Mouse (Mus musculus) small intestine, adult 2 months (tissue): ENCODE measurements around the gene Gzmm. TPM values are rescaled to one million over a fixed set of nuclear protein-coding genes. Genes with fewer than 3 reads are reported as not detected.
A peak's percentile ranks its signal among the peaks of the same experiment; 100 is the strongest.

Source experiments
- H3K27ac ChIP-seq: fragments of 200-500 bp; 2 replicates; pipeline ENCODE4 v1.5.1; 2012; ENCODE audit warnings: low read depth, low read length, control low read depth, inconsistent platforms; ENCODE audit not compliant: insufficient read depth
- H3K27me3 ChIP-seq: fragments of 200-500 bp; 2 replicates; pipeline ENCODE4 v1.6.1; 2012; ENCODE audit warnings: mild to moderate bottlenecking, moderate library complexity, low read length, inconsistent platforms; ENCODE audit not compliant: control insufficient read depth, insufficient read depth
- H3K36me3 ChIP-seq: fragments of 200-500 bp; 2 replicates; pipeline ENCODE4 v1.6.1; 2012; ENCODE audit warnings: mild to moderate bottlenecking, low read length, control low read depth, inconsistent platforms; ENCODE audit not compliant: control insufficient read depth, insufficient read depth
- H3K4me1 ChIP-seq: fragments of 200-500 bp; 2 replicates; pipeline ENCODE4 v1.6.1; 2012; ENCODE audit warnings: low read length, inconsistent platforms, mixed read lengths; ENCODE audit not compliant: control insufficient read depth, insufficient read depth, insufficient read length
- H3K4me3 ChIP-seq: fragments of 200-500 bp; 2 replicates; pipeline ENCODE4 v1.5.1; 2012; ENCODE audit warnings: low read depth, mild to moderate bottlenecking, control low read depth, inconsistent platforms, low read length, moderate library complexity
- CTCF ChIP-seq: fragments of 200-500 bp; IDR thresholded peaks from 2 replicates; pipeline ENCODE4 v1.5.1; 2012; ENCODE audit warnings: low read depth, mild to moderate bottlenecking, control low read depth, inconsistent platforms, low read length, moderate library complexity, mixed read lengths; ENCODE audit not compliant: insufficient replicate concordance, insufficient read length; ENCODE audit errors: extremely low read depth
- POLR2A ChIP-seq: fragments of 200-500 bp; IDR thresholded peaks from 2 replicates; pipeline ENCODE4 v1.6.1; 2012; ENCODE audit warnings: low read depth, mild to moderate bottlenecking, control low read depth, inconsistent platforms, low read length, moderate library complexity
- WGBS: fragments of 180-500 bp; shearing (Covaris S2); methylation state at CpG from one replicate; pipeline ENCODE4 v1.1.7; 2018; 5-methylcytosine and 5-hydroxymethylcytosine counted together
- polyA plus RNA-seq: library from polyadenylated mRNA; depleted of rRNA; stranded (reverse); fragments of >200 nt; gene quantifications from 2 replicates; pipeline ENCODE4 v1.2.3, GENCODE M21; 2012; rRNA removed

Gene Gzmm
- 0.11 and 0.52 TPM in 2 replicates for polyA plus RNA-seq

GRCm38 (mm10) chr10:79688720-79689119, at the start of gene Gzmm:
TSS of gene Gzmm (plus strand) at chr10:79689020.
- Histone ChIP-seq H3K36me3 (peaks cover 42% of the 10 kb centered on the region), H3K27me3 (no peaks in the 10 kb centered on the region), H3K4me1 (peaks cover 4% of the 10 kb centered on the region; the same call in 1 of the 2 replicates), H3K4me3 (no peak within 1 kb of the TSS), H3K27ac (no peak within 1 kb of the TSS)
- 79% methylated on average over 4 of the region's 4 CpGs for WGBS
- TF ChIP-seq POLR2A (no peak), CTCF (no peak)

- Histone ChIP-seq H3K4me1 (no peaks in the 10 kb centered on the region), H3K27ac (no peak within 1 kb of the TSS), H3K4me3 (no peak within 1 kb of the TSS), H3K36me3 (no peaks in the 10 kb centered on the region), H3K27me3 (no peaks in the 10 kb centered on the region)
- TF ChIP-seq CTCF, result no peak
- TF ChIP-seq POLR2A, result no peak
- 70% methylated on average over 8 of the region's 8 CpGs for WGBS
Measured at GRCm38 (mm10) chr10:79645711-79646110, 43.1 kb upstream of the Gzmm start, which contains the start of gene Odf3l2. TSS of gene Odf3l2 (minus strand) at chr10:79645738.

- Histone ChIP-seq H3K4me3 (no peak overlapping the region), H3K27me3 (no peaks in the 10 kb centered on the region), H3K27ac (no peak overlapping the region), H3K4me1 (no peaks in the 10 kb centered on the region), H3K36me3 (no peaks in the 10 kb centered on the region)
- TF ChIP-seq CTCF, result peak; percentile 89; the same call in 1 of the 2 replicates
- TF ChIP-seq POLR2A, result no peak
- WGBS, result 27% methylated on average over 7 of the region's 7 CpGs
Measured at GRCm38 (mm10) chr10:79649070-79649751, 39.6 kb upstream of the Gzmm start.

- TF ChIP-seq POLR2A (no peak), CTCF (no peak)
- Histone ChIP-seq H3K27me3 (no peaks in the 10 kb centered on the region), H3K36me3 (no peaks in the 10 kb centered on the region), H3K4me1 (no peaks in the 10 kb centered on the region), H3K4me3 (no peak overlapping the region), H3K27ac (no peak overlapping the region)
- WGBS, result 67% methylated on average over 7 of the region's 7 CpGs
Measured at GRCm38 (mm10) chr10:79652789-79653188, 36.0 kb upstream of the Gzmm start.

- H3K36me3 ChIP-seq, result no peaks in the 10 kb centered on the region
- WGBS, result 3% methylated on average over 1 of the region's 1 CpGs
- H3K27me3 ChIP-seq, result no peaks in the 10 kb centered on the region
- no peak overlapping the region for H3K4me3 ChIP-seq
- H3K4me1 ChIP-seq, result no peaks in the 10 kb centered on the region
- TF ChIP-seq POLR2A (no peak), CTCF (no peak)
- no peak overlapping the region for H3K27ac ChIP-seq
Measured at GRCm38 (mm10) chr10:79654946-79655395, 33.8 kb upstream of the Gzmm start.

- Histone ChIP-seq H3K4me1 (no peaks in the 10 kb centered on the region), H3K27ac (no peak overlapping the region), H3K36me3 (no peaks in the 10 kb centered on the region), H3K4me3 (no peak overlapping the region), H3K27me3 (no peaks in the 10 kb centered on the region)
- 18% methylated on average over 4 of the region's 4 CpGs for WGBS
- no peak for TF ChIP-seq CTCF
- no peak for TF ChIP-seq POLR2A
Measured at GRCm38 (mm10) chr10:79658829-79659228, 30.0 kb upstream of the Gzmm start.

- no peak for TF ChIP-seq CTCF
- no peak for TF ChIP-seq POLR2A
- Histone ChIP-seq H3K4me3 (no peak overlapping the region), H3K36me3 (no peaks in the 10 kb centered on the region), H3K27me3 (no peaks in the 10 kb centered on the region), H3K4me1 (no peaks in the 10 kb centered on the region), H3K27ac (no peak overlapping the region)
- WGBS, result 84% methylated on average over 2 of the region's 2 CpGs
Measured at GRCm38 (mm10) chr10:79660298-79660697, 28.5 kb upstream of the Gzmm start.

GRCm38 (mm10) chr10:79661861-79662260, 27.0 kb upstream of the Gzmm start:
- Histone ChIP-seq H3K27ac (no peak overlapping the region), H3K36me3 (no peaks in the 10 kb centered on the region), H3K4me1 (no peaks in the 10 kb centered on the region), H3K4me3 (no peak overlapping the region), H3K27me3 (no peaks in the 10 kb centered on the region)
- TF ChIP-seq CTCF, result no peak
- 32% methylated on average over 3 of the region's 3 CpGs for WGBS
